Mouse (Mus musculus): ENCODE data around the gene Rcor2. TPM values are rescaled to one million over a fixed set of nuclear protein-coding genes. Genes with fewer than 3 reads are reported as not detected.

Rcor2 gene
- polyA plus RNA-seq, 1 experiment from 2014 or later, result 1.5 TPM

- H3K4me1 ChIP-seq (replicated peaks; ENCODE audit: control insufficient read depth, insufficient read depth, low read length), result peaks cover 26% of the 10 kb centered on the region
Observed at GRCm38 (mm10) chr19:7303796-7304195, 36.7 kb downstream of the Rcor2 start.

GRCm38 (mm10) chr19:7304801-7305200 is 37.7 kb downstream of the Rcor2 start:
- Histone ChIP-seq H3K27me3 (replicated peaks; ENCODE audit: control insufficient read depth, insufficient read depth, low read length) (no peaks in the 10 kb centered on the region), H3K4me3 (ENCODE audit: low read depth, low read length) (no peak overlapping the region), H3K36me3 (ENCODE audit: control insufficient read depth, insufficient read depth) (no peaks in the 10 kb centered on the region), H3K4me2 (replicated peaks; ENCODE audit: low read depth) (no peak overlapping the region), H3K4me1 (replicated peaks; ENCODE audit: control insufficient read depth, insufficient read depth, low read length) (peaks cover 31% of the 10 kb centered on the region), H3K9me3 (ENCODE audit: control insufficient read depth) (no peaks in the 10 kb centered on the region), H3K9ac (ENCODE audit: low read depth, low read length) (no peak overlapping the region), H3K27ac (ENCODE audit: low read depth, low read length) (no peak overlapping the region)
- TF ChIP-seq CTCF (IDR thresholded peaks at IDR 0.05; ENCODE audit: low read depth), result no peak
- WGBS, result 52% methylated on average over 2 of the region's 2 CpGs
- no peak for ATAC-seq

More at GRCm38 (mm10) chr19:7303796-7304195, 36.7 kb downstream of the Rcor2 start:
- H3K27me3 ChIP-seq (replicated peaks; ENCODE audit: control insufficient read depth, insufficient read depth, low read length), result no peaks in the 10 kb centered on the region
- ATAC-seq, result no peak
- no peaks in the 10 kb centered on the region for H3K36me3 ChIP-seq (ENCODE audit: control insufficient read depth, insufficient read depth)
- H3K27ac ChIP-seq (ENCODE audit: low read depth, low read length), result no peak overlapping the region
- WGBS, result 64% methylated on average over 6 of the region's 6 CpGs
- H3K4me3 ChIP-seq (ENCODE audit: low read depth, low read length), result no peak overlapping the region
- peak; percentile 32 for TF ChIP-seq CTCF (IDR thresholded peaks at IDR 0.05; ENCODE audit: low read depth)
- no peaks in the 10 kb centered on the region for H3K9me3 ChIP-seq (ENCODE audit: control insufficient read depth)
- no peak overlapping the region for H3K4me2 ChIP-seq (replicated peaks; ENCODE audit: low read depth)
- no peak overlapping the region for H3K9ac ChIP-seq (ENCODE audit: low read depth, low read length)

GRCm38 (mm10) chr19:7305380-7306310 is 38.5 kb downstream of the Rcor2 start:
- H3K36me3 ChIP-seq (ENCODE audit: control insufficient read depth, insufficient read depth), result no peaks in the 10 kb centered on the region
- peaks cover 38% of the 10 kb centered on the region for H3K4me1 ChIP-seq (replicated peaks; ENCODE audit: control insufficient read depth, insufficient read depth, low read length)
- no peak overlapping the region for H3K27ac ChIP-seq (ENCODE audit: low read depth, low read length)
- no peak for ATAC-seq
- H3K4me2 ChIP-seq (replicated peaks; ENCODE audit: low read depth), result no peak overlapping the region
- no peaks in the 10 kb centered on the region for H3K27me3 ChIP-seq (replicated peaks; ENCODE audit: control insufficient read depth, insufficient read depth, low read length)
- no peaks in the 10 kb centered on the region for H3K9me3 ChIP-seq (ENCODE audit: control insufficient read depth)
- TF ChIP-seq CTCF (IDR thresholded peaks at IDR 0.05; ENCODE audit: low read depth), result no peak
- H3K4me3 ChIP-seq (ENCODE audit: low read depth, low read length), result no peak overlapping the region
- 61% methylated on average over 10 of the region's 11 CpGs for WGBS
- H3K9ac ChIP-seq (ENCODE audit: low read depth, low read length), result no peak overlapping the region

- no peak for ATAC-seq
- H3K9ac ChIP-seq (ENCODE audit: low read depth, low read length), result no peak overlapping the region
Observed at GRCm38 (mm10) chr19:7306968-7307367, 39.8 kb downstream of the Rcor2 start.

GRCm38 (mm10) chr19:7307995-7308770 is 41.1 kb downstream of the Rcor2 start:
- 0 out of 2 replicates have a peak overlapping the region, but pooled peaks have one; percentile 7 for H3K9ac ChIP-seq (ENCODE audit: low read depth, low read length)
- peak overlapping the region; percentile 70 for H3K27ac ChIP-seq (ENCODE audit: low read depth, low read length)
- no peak overlapping the region for H3K4me3 ChIP-seq (ENCODE audit: low read depth, low read length)
- peak; percentile 61 for ATAC-seq
- H3K9me3 ChIP-seq (ENCODE audit: control insufficient read depth), result no peaks in the 10 kb centered on the region
- peaks cover 46% of the 10 kb centered on the region for H3K4me1 ChIP-seq (replicated peaks; ENCODE audit: control insufficient read depth, insufficient read depth, low read length)
- peak overlapping the region; percentile 37 for H3K4me2 ChIP-seq (replicated peaks; ENCODE audit: low read depth)
- no peaks in the 10 kb centered on the region for H3K27me3 ChIP-seq (replicated peaks; ENCODE audit: control insufficient read depth, insufficient read depth, low read length)
- H3K36me3 ChIP-seq (ENCODE audit: control insufficient read depth, insufficient read depth), result no peaks in the 10 kb centered on the region
- no peak for TF ChIP-seq CTCF (IDR thresholded peaks at IDR 0.05; ENCODE audit: low read depth)
- 33% methylated on average over 8 of the region's 8 CpGs for WGBS

More at GRCm38 (mm10) chr19:7306968-7307367, 39.8 kb downstream of the Rcor2 start:
- Histone ChIP-seq H3K9me3 (ENCODE audit: control insufficient read depth) (no peaks in the 10 kb centered on the region), H3K36me3 (ENCODE audit: control insufficient read depth, insufficient read depth) (no peaks in the 10 kb centered on the region), H3K27me3 (replicated peaks; ENCODE audit: control insufficient read depth, insufficient read depth, low read length) (no peaks in the 10 kb centered on the region), H3K27ac (ENCODE audit: low read depth, low read length) (peak overlapping the region; percentile 70), H3K4me3 (ENCODE audit: low read depth, low read length) (no peak overlapping the region), H3K4me1 (replicated peaks; ENCODE audit: control insufficient read depth, insufficient read depth, low read length) (peaks cover 46% of the 10 kb centered on the region), H3K4me2 (replicated peaks; ENCODE audit: low read depth) (no peak overlapping the region)
- WGBS, result 54% methylated on average over 3 of the region's 3 CpGs
- no peak for TF ChIP-seq CTCF (IDR thresholded peaks at IDR 0.05; ENCODE audit: low read depth)

GRCm38 (mm10) chr19:7309738-7310330 is 42.7 kb downstream of the Rcor2 start:
- H3K4me2 ChIP-seq (replicated peaks; ENCODE audit: low read depth), result no peak overlapping the region
- WGBS, result 43% methylated on average over 2 of the region's 2 CpGs
- H3K4me3 ChIP-seq (ENCODE audit: low read depth, low read length), result no peak overlapping the region
- H3K27ac ChIP-seq (ENCODE audit: low read depth, low read length), result peak overlapping the region; percentile 75
- H3K36me3 ChIP-seq (ENCODE audit: control insufficient read depth, insufficient read depth), result no peaks in the 10 kb centered on the region
- ATAC-seq, result no peak
- no peak for TF ChIP-seq CTCF (IDR thresholded peaks at IDR 0.05; ENCODE audit: low read depth)
- no peaks in the 10 kb centered on the region for H3K27me3 ChIP-seq (replicated peaks; ENCODE audit: control insufficient read depth, insufficient read depth, low read length)
- no peaks in the 10 kb centered on the region for H3K9me3 ChIP-seq (ENCODE audit: control insufficient read depth)
- H3K9ac ChIP-seq (ENCODE audit: low read depth, low read length), result no peak overlapping the region
- peaks cover 46% of the 10 kb centered on the region for H3K4me1 ChIP-seq (replicated peaks; ENCODE audit: control insufficient read depth, insufficient read depth, low read length)
